Mouse (Mus musculus) spleen, adult 2 months (tissue): ENCODE measurements at regions not wholly inside any gene's neighbourhood (a gene's known extent, or its start where the extent isn't known, plus 50 kb on each side); places are given as distances from the start of the nearest gene placed in this dataset.

ENCODE experiments used
- DNase-seq, 2 experiments: peaks; one replicate each; pipeline versions ENCODE4 v3.0.0 to v3.0.0-alpha.2; 2012 to 2021; ENCODE audit warnings: low spot score in 2 of 2, low read depth in 1 of 2
- H3K27ac ChIP-seq: fragments of 200-500 bp; 2 replicates; pipeline ENCODE4 v1.5.1; 2012; ENCODE audit warnings: low read length, inconsistent platforms; ENCODE audit not compliant: insufficient read depth
- H3K27me3 ChIP-seq: fragments of 200-500 bp; 2 replicates; pipeline ENCODE4 v1.6.1; 2012; ENCODE audit warnings: mild to moderate bottlenecking, moderate library complexity, low read length, inconsistent platforms; ENCODE audit not compliant: control insufficient read depth, insufficient read depth
- H3K36me3 ChIP-seq: fragments of 200-500 bp; 2 replicates; pipeline ENCODE4 v1.6.1; 2012; ENCODE audit warnings: mild to moderate bottlenecking, low read length, inconsistent platforms; ENCODE audit not compliant: control insufficient read depth, insufficient read depth
- H3K4me1 ChIP-seq: fragments of 200-500 bp; 2 replicates; pipeline ENCODE4 v1.6.1; 2011; ENCODE audit warnings: inconsistent platforms; ENCODE audit not compliant: control insufficient read depth, insufficient read depth, insufficient read length
- H3K4me3 ChIP-seq: fragments of 200-500 bp; 2 replicates; pipeline ENCODE4 v1.5.1; 2011; ENCODE audit warnings: mild to moderate bottlenecking, inconsistent platforms; ENCODE audit not compliant: insufficient read depth, insufficient read length; ENCODE audit errors: extremely low read depth
- CTCF ChIP-seq: fragments of 200-500 bp; IDR thresholded peaks from 2 replicates; pipeline ENCODE4 v1.5.1; 2011; ENCODE audit warnings: mild to moderate bottlenecking, inconsistent platforms; ENCODE audit not compliant: insufficient read depth, insufficient read length, insufficient replicate concordance; ENCODE audit errors: extremely low read depth
- POLR2A ChIP-seq: fragments of 200-500 bp; IDR thresholded peaks from 2 replicates; pipeline ENCODE4 v1.6.1; 2011; ENCODE audit warnings: low read depth, low read length, inconsistent platforms
- WGBS: fragments of 180-500 bp; shearing (Covaris S2); methylation state at CpG from one replicate; pipeline ENCODE4 v1.1.7; 2018; 5-methylcytosine and 5-hydroxymethylcytosine counted together

GRCm38 (mm10) chr2:115101501-115101900 is 446.7 kb upstream of the Dph6 start:
- Histone ChIP-seq H3K27me3 (no peaks in the 10 kb centered on the region), H3K4me3 (no peak overlapping the region), H3K27ac (no peak overlapping the region), H3K4me1 (no peaks in the 10 kb centered on the region), H3K36me3 (no peaks in the 10 kb centered on the region)
- no peak for DNase-seq
- WGBS, result 81% methylated on average over 3 of the region's 3 CpGs
- TF ChIP-seq CTCF (no peak), POLR2A (no peak)

- 68% methylated on average over 9 of the region's 9 CpGs for WGBS
Measured at GRCm38 (mm10) chr2:115119429-115120205, 461.9 kb upstream of the BC052040 start.

DNA sequence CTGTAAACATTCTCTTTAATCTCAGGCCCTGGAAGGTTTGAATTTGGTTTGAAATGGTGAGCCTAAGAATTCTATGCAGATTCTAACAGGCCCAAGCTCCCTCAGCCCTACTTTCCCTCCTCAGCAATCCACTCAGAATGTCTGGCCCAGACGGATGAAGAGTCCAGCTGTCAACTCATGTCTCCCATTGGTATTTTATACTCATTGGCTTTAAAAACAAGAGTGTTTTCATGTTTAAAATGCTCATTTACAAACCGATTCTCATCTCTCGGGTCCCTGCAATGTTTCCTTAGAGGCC is 461.4 kb upstream of the BC052040 start:
- TF ChIP-seq CTCF, result no peak
- TF ChIP-seq POLR2A, result no peak
- 88% methylated on average over 3 of the region's 3 CpGs for WGBS
- Histone ChIP-seq H3K4me3 (no peak overlapping the region), H3K27me3 (no peaks in the 10 kb centered on the region), H3K27ac (no peak overlapping the region), H3K4me1 (no peaks in the 10 kb centered on the region), H3K36me3 (no peaks in the 10 kb centered on the region)
- DNase-seq, result no peak

More at GRCm38 (mm10) chr2:115119429-115120205, 461.9 kb upstream of the BC052040 start:
- no peak overlapping the region for H3K27ac ChIP-seq
- H3K4me3 ChIP-seq, result no peak overlapping the region
- no peak for DNase-seq
- no peaks in the 10 kb centered on the region for H3K27me3 ChIP-seq
- no peaks in the 10 kb centered on the region for H3K36me3 ChIP-seq
- no peak for TF ChIP-seq CTCF
- TF ChIP-seq POLR2A, result no peak
- H3K4me1 ChIP-seq, result no peaks in the 10 kb centered on the region

GRCm38 (mm10) chr2:115126625-115127369 is 454.7 kb upstream of the BC052040 start:
- WGBS, result 94% methylated on average over 6 of the region's 6 CpGs
- no peak overlapping the region for H3K4me3 ChIP-seq
- no peak overlapping the region for H3K27ac ChIP-seq
- no peak for TF ChIP-seq POLR2A
- no peak for TF ChIP-seq CTCF
- no peaks in the 10 kb centered on the region for H3K36me3 ChIP-seq
- no peaks in the 10 kb centered on the region for H3K4me1 ChIP-seq
- H3K27me3 ChIP-seq, result no peaks in the 10 kb centered on the region
- no peak for DNase-seq

GRCm38 (mm10) chr2:115131746-115132145 is 449.8 kb upstream of the BC052040 start:
- Histone ChIP-seq H3K4me1 (no peaks in the 10 kb centered on the region), H3K36me3 (no peaks in the 10 kb centered on the region), H3K4me3 (no peak overlapping the region), H3K27ac (no peak overlapping the region), H3K27me3 (no peaks in the 10 kb centered on the region)
- TF ChIP-seq POLR2A, result no peak
- TF ChIP-seq CTCF, result no peak
- DNase-seq, result no peak
- WGBS, result 74% methylated on average over 2 of the region's 2 CpGs

DNA sequence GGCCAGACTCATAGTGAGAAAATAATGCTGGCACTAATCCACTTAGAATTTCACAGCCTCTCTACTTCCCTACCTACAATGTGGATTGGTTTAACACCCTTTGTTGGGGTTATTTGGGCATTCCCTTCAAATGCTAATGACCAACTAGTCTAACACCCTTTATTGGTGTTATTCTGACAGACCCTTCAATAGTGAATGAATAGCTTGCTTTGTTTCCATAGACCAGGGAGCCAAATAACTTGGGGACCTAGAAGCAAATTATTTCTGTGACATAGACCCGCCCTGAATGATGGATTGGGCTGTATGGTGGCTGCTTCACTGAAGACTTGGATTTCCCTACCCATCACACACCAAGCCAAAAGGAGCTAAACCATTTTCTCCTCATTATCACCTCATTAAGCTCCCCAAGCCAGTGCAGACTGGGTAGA is 449.3 kb upstream of the BC052040 start:
- WGBS, result 52% methylated on average over 1 of the region's 1 CpGs
- no peak overlapping the region for H3K4me3 ChIP-seq
- no peaks in the 10 kb centered on the region for H3K27me3 ChIP-seq
- H3K36me3 ChIP-seq, result no peaks in the 10 kb centered on the region
- no peak overlapping the region for H3K27ac ChIP-seq
- TF ChIP-seq CTCF (no peak), POLR2A (no peak)
- DNase-seq, result no peak
- H3K4me1 ChIP-seq, result no peaks in the 10 kb centered on the region

DNA sequence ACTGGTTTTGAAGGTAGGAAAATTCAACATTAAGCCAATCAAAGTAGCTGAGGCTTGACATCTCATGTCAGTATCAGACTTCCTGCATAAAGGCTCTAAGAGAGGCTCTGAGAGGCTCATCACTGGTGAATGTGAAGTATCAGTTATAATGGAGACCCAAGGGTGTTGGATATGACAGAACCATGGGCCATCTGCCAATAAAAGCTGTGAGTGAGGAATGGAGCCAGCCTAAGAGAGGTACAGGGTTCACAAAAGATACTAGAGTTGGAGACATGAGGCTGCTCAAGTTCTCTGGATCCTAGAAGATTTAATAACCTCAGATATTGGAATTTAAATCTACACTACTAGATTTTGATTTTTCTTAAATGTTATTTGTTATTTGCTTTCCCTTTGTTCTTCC is 440.1 kb upstream of the BC052040 start:
- DNase-seq, result no peak
- TF ChIP-seq POLR2A (no peak), CTCF (no peak)
- Histone ChIP-seq H3K27ac (no peak overlapping the region), H3K36me3 (no peaks in the 10 kb centered on the region), H3K4me3 (no peak overlapping the region), H3K4me1 (no peaks in the 10 kb centered on the region), H3K27me3 (no peaks in the 10 kb centered on the region)
